Mouse (Mus musculus): ENCODE measurements at regions not wholly inside any gene's neighbourhood (a gene's known extent, or its start where the extent isn't known, plus 50 kb on each side); places are given as distances from the start of the nearest gene placed in this dataset.

GRCm38 (mm10) chr13:119364160-119364559 lies 64.2 kb upstream of the Paip1 start:
- 0 out of 2 replicates have a peak, but pooled peaks have one; percentile 4 for TF ChIP-seq CTCF (IDR thresholded peaks at IDR 0.05; ENCODE audit: low read depth)
- no peak for TF ChIP-seq EP300 (IDR thresholded peaks at IDR 0.05; ENCODE audit: low read depth)

All from heart, postnatal 0 days (tissue).